Mouse (Mus musculus): ENCODE results near the gene Vmn1r211. TPM values are rescaled to one million over a fixed set of nuclear protein-coding genes. Genes with fewer than 3 reads are reported as not detected.
A peak's percentile ranks its signal among the peaks of the same experiment; 100 is the strongest.
"Not testable (repeated sequence)": the region's sequence is repeated elsewhere in the genome, so short reads cannot be mapped to it uniquely, and the experiment has no call there.

The Vmn1r211 gene
- polyA plus RNA-seq, 1 experiment, result not detected

GRCm38 (mm10) chr13:22831248-22831647 is 26.1 kb downstream of the Vmn1r211 start, which contains the start of gene Vmn1r210:
Vmn1r210 (minus strand) TSS chr13:22831348.
- Histone ChIP-seq H3K36me3 (ENCODE audit: control insufficient read depth, insufficient read depth, low read length, poor library complexity, severe bottlenecking) (no peaks in the 10 kb centered on the region), H3K4me3 (ENCODE audit: low read depth, low read length) (no peak within 1 kb of the TSS), H3K27ac (ENCODE audit: insufficient read depth, low read length) (no peak within 1 kb of the TSS), H3K27me3 (ENCODE audit: control insufficient read depth, insufficient read depth, low read length, poor library complexity, severe bottlenecking) (no peaks in the 10 kb centered on the region), H3K9ac (ENCODE audit: low read depth, poor library complexity, severe bottlenecking) (no peak within 1 kb of the TSS), H3K4me1 (ENCODE audit: control insufficient read depth, insufficient read depth, low read length) (no peaks in the 10 kb centered on the region), H3K9me3 (replicated peaks; ENCODE audit: control insufficient read depth, insufficient read depth, low read length, poor library complexity, severe bottlenecking) (no peaks in the 10 kb centered on the region)
- TF ChIP-seq CTCF (IDR thresholded peaks at IDR 0.05; ENCODE audit: low read depth, low read length) (no peak), POLR2A (IDR thresholded peaks at IDR 0.05; ENCODE audit: insufficient read depth, low read length) (no peak), EP300 (IDR thresholded peaks at IDR 0.05; ENCODE audit: insufficient read depth, low read depth, low read length) (no peak)

GRCm38 (mm10) chr13:22829395-22829794 is 28.0 kb downstream of the Vmn1r211 start:
- not testable (repeated sequence) for H3K4me1 ChIP-seq (ENCODE audit: control insufficient read depth, insufficient read depth, low read length); H3K27me3 ChIP-seq (ENCODE audit: control insufficient read depth, insufficient read depth, low read length, poor library complexity, severe bottlenecking); H3K36me3 ChIP-seq (ENCODE audit: control insufficient read depth, insufficient read depth, low read length, poor library complexity, severe bottlenecking); H3K9ac ChIP-seq (ENCODE audit: low read depth, poor library complexity, severe bottlenecking); H3K9me3 ChIP-seq (replicated peaks; ENCODE audit: control insufficient read depth, insufficient read depth, low read length, poor library complexity, severe bottlenecking); H3K4me3 ChIP-seq (ENCODE audit: low read depth, low read length)
- peak; percentile 74; the same call in 1 of the 2 replicates for TF ChIP-seq EP300 (IDR thresholded peaks at IDR 0.05; ENCODE audit: insufficient read depth, low read depth, low read length)
- H3K27ac ChIP-seq (ENCODE audit: insufficient read depth, low read length), result peak overlapping the region; percentile 20; the same call in 1 of the 2 replicates

GRCm38 (mm10) chr13:22821601-22822000 is 35.8 kb downstream of the Vmn1r211 start:
- not testable (repeated sequence) for H3K9ac ChIP-seq (ENCODE audit: low read depth, poor library complexity, severe bottlenecking); H3K36me3 ChIP-seq (ENCODE audit: control insufficient read depth, insufficient read depth, low read length, poor library complexity, severe bottlenecking); H3K9me3 ChIP-seq (replicated peaks; ENCODE audit: control insufficient read depth, insufficient read depth, low read length, poor library complexity, severe bottlenecking); H3K4me1 ChIP-seq (ENCODE audit: control insufficient read depth, insufficient read depth, low read length); H3K27me3 ChIP-seq (ENCODE audit: control insufficient read depth, insufficient read depth, low read length, poor library complexity, severe bottlenecking); H3K4me3 ChIP-seq (ENCODE audit: low read depth, low read length); H3K27ac ChIP-seq (ENCODE audit: insufficient read depth, low read length)

GRCm38 (mm10) chr13:22809582-22809981 is 47.8 kb downstream of the Vmn1r211 start, which contains the start of gene Vmn1r209:
Vmn1r209 (minus strand) TSS chr13:22809682.
- H3K9me3 ChIP-seq (replicated peaks; ENCODE audit: control insufficient read depth, insufficient read depth, low read length, poor library complexity, severe bottlenecking); H3K4me1 ChIP-seq (ENCODE audit: control insufficient read depth, insufficient read depth, low read length); H3K9ac ChIP-seq (ENCODE audit: low read depth, poor library complexity, severe bottlenecking); H3K27me3 ChIP-seq (ENCODE audit: control insufficient read depth, insufficient read depth, low read length, poor library complexity, severe bottlenecking); H3K36me3 ChIP-seq (ENCODE audit: control insufficient read depth, insufficient read depth, low read length, poor library complexity, severe bottlenecking); H3K27ac ChIP-seq (ENCODE audit: insufficient read depth, low read length); H3K4me3 ChIP-seq (ENCODE audit: low read depth, low read length): not testable (repeated sequence)

Other genes with a start within 250 kb of the Vmn1r211 start
- not detected in 2 replicates for gene Vmn1r206, start 233.3 kb downstream of the Vmn1r211 start, polyA plus RNA-seq (2011; ENCODE audit: insufficient read depth, insufficient read length, low read depth, missing spikeins)
- gene Vmn1r207-ps, start 127.9 kb downstream of the Vmn1r211 start, polyA plus RNA-seq (2011; ENCODE audit: insufficient read depth, insufficient read length, low read depth, missing spikeins), result not detected in 2 replicates
- gene Vmn1r208, start 80.2 kb downstream of the Vmn1r211 start, polyA plus RNA-seq (2011; ENCODE audit: insufficient read depth, insufficient read length, low read depth, missing spikeins), result 0.31 TPM in 1 of 2 replicates, not detected in the other
- not detected in 2 replicates for gene Vmn1r209, start 47.9 kb downstream of the Vmn1r211 start, polyA plus RNA-seq (2011; ENCODE audit: insufficient read depth, insufficient read length, low read depth, missing spikeins)
- not detected in 2 replicates for gene Vmn1r210, start 26.2 kb downstream of the Vmn1r211 start, polyA plus RNA-seq (2011; ENCODE audit: insufficient read depth, insufficient read length, low read depth, missing spikeins)
- not detected in 2 replicates for gene Vmn1r212, start 26.6 kb upstream of the Vmn1r211 start, polyA plus RNA-seq (2011; ENCODE audit: insufficient read depth, insufficient read length, low read depth, missing spikeins)
- not detected in 2 replicates for gene Vmn1r213, start 150.1 kb upstream of the Vmn1r211 start, polyA plus RNA-seq (2011; ENCODE audit: insufficient read depth, insufficient read length, low read depth, missing spikeins)
- not detected in 2 replicates for gene Vmn1r214, start 172.9 kb upstream of the Vmn1r211 start, polyA plus RNA-seq (2011; ENCODE audit: insufficient read depth, insufficient read length, low read depth, missing spikeins)
- gene Vmn1r215, start 210.5 kb upstream of the Vmn1r211 start, polyA plus RNA-seq (2011; ENCODE audit: insufficient read depth, insufficient read length, low read depth, missing spikeins), result not detected in 2 replicates

Data from ES-Bruce4 (cell line).